Mouse (Mus musculus) small intestine, adult 2 months (tissue): Measurements from ENCODE around the gene Opa1. TPM values are rescaled to one million over a fixed set of nuclear protein-coding genes. Genes with fewer than 3 reads are reported as not detected.

ENCODE experiments used
- H3K27ac ChIP-seq: fragments of 200-500 bp; 2 replicates; pipeline ENCODE4 v1.5.1; 2012; ENCODE audit warnings: low read depth, low read length, control low read depth, inconsistent platforms; ENCODE audit not compliant: insufficient read depth
- H3K27me3 ChIP-seq: fragments of 200-500 bp; 2 replicates; pipeline ENCODE4 v1.6.1; 2012; ENCODE audit warnings: mild to moderate bottlenecking, moderate library complexity, low read length, inconsistent platforms; ENCODE audit not compliant: control insufficient read depth, insufficient read depth
- H3K36me3 ChIP-seq: fragments of 200-500 bp; 2 replicates; pipeline ENCODE4 v1.6.1; 2012; ENCODE audit warnings: mild to moderate bottlenecking, low read length, control low read depth, inconsistent platforms; ENCODE audit not compliant: control insufficient read depth, insufficient read depth
- H3K4me1 ChIP-seq: fragments of 200-500 bp; 2 replicates; pipeline ENCODE4 v1.6.1; 2012; ENCODE audit warnings: low read length, inconsistent platforms, mixed read lengths; ENCODE audit not compliant: control insufficient read depth, insufficient read depth, insufficient read length
- H3K4me3 ChIP-seq: fragments of 200-500 bp; 2 replicates; pipeline ENCODE4 v1.5.1; 2012; ENCODE audit warnings: low read depth, mild to moderate bottlenecking, control low read depth, inconsistent platforms, low read length, moderate library complexity
- CTCF ChIP-seq: fragments of 200-500 bp; IDR thresholded peaks from 2 replicates; pipeline ENCODE4 v1.5.1; 2012; ENCODE audit warnings: low read depth, mild to moderate bottlenecking, control low read depth, inconsistent platforms, low read length, moderate library complexity, mixed read lengths; ENCODE audit not compliant: insufficient replicate concordance, insufficient read length; ENCODE audit errors: extremely low read depth
- POLR2A ChIP-seq: fragments of 200-500 bp; IDR thresholded peaks from 2 replicates; pipeline ENCODE4 v1.6.1; 2012; ENCODE audit warnings: low read depth, mild to moderate bottlenecking, control low read depth, inconsistent platforms, low read length, moderate library complexity
- WGBS: fragments of 180-500 bp; shearing (Covaris S2); methylation state at CpG from one replicate; pipeline ENCODE4 v1.1.7; 2018; 5-methylcytosine and 5-hydroxymethylcytosine counted together
- polyA plus RNA-seq: library from polyadenylated mRNA; depleted of rRNA; stranded (reverse); fragments of >200 nt; gene quantifications from 2 replicates; pipeline ENCODE4 v1.2.3, GENCODE M21; 2012; rRNA removed

Gene Opa1
- polyA plus RNA-seq: 5.6 and 7.0 TPM in 2 replicates

- peaks cover 3% of the 10 kb centered on the region; the same call in 1 of the 2 replicates for H3K36me3 ChIP-seq
- no peak for TF ChIP-seq CTCF
- peak; percentile 76 for TF ChIP-seq POLR2A
- H3K4me3 ChIP-seq: peak within 1 kb of the TSS; percentile 96
- under 1% methylated on average over 39 of the region's 39 CpGs for WGBS
- H3K4me1 ChIP-seq: no peaks in the 10 kb centered on the region
- peak within 1 kb of the TSS; percentile 23; the same call in 1 of the 2 replicates for H3K27ac ChIP-seq
- no peaks in the 10 kb centered on the region for H3K27me3 ChIP-seq
Observed at GRCm38 (mm10) chr16:29579167-29579786, at the start of gene Opa1. Opa1 (plus strand) TSS chr16:29579334.

DNA sequence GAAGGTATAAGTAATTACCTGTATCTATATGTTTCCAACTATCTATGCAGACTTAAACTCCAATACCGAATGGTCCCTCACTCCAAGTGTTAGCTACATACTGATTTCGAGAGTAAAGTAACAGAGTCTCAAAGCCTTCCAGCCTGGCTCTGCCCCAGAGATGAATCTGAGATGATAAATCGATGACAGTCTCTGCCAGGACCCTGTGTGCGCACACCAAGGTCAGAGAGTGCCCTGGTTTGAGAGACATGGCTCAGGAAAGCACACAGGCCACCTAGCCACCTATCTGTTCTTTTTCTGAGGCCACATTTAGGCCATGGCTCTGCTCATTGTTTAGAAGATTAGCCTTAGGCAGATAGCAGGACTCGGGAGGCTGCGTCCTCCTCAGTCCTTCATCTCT lies 45.5 kb upstream of the Opa1 start:
- Histone ChIP-seq H3K36me3 (no peaks in the 10 kb centered on the region), H3K27ac (no peak overlapping the region), H3K4me3 (no peak overlapping the region), H3K27me3 (no peaks in the 10 kb centered on the region), H3K4me1 (no peaks in the 10 kb centered on the region)
- TF ChIP-seq POLR2A: no peak
- no peak for TF ChIP-seq CTCF
- WGBS: 63% methylated on average over 6 of the region's 6 CpGs

DNA sequence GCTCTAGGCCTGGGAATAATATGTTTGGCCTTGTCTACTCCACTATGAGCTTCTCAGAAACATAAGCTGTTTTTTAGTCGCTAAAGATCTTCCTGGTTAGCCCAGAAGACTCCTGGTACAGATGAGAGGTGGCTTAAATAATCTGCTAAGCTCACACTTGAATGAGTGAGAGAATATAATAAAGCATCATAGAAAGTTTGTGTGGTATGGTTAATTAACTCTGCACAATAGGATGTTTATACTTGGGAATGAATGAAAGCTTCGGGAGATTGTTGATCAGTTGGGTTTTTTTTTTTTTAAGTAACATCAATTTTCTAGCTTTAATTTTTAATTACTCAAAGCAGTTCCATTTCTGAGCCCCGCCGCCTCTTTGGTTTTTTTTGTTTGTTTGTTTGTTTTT lies 43.3 kb upstream of the Opa1 start:
- Histone ChIP-seq H3K27me3 (no peaks in the 10 kb centered on the region), H3K27ac (no peak overlapping the region), H3K36me3 (no peaks in the 10 kb centered on the region), H3K4me3 (no peak overlapping the region), H3K4me1 (no peaks in the 10 kb centered on the region)
- no peak for TF ChIP-seq CTCF
- no peak for TF ChIP-seq POLR2A
- 88% methylated on average over 4 of the region's 4 CpGs for WGBS

- no peaks in the 10 kb centered on the region for H3K36me3 ChIP-seq
- no peak overlapping the region for H3K27ac ChIP-seq
- H3K4me3 ChIP-seq: no peak overlapping the region
- H3K4me1 ChIP-seq: no peaks in the 10 kb centered on the region
- WGBS: 69% methylated on average over 15 of the region's 15 CpGs
- no peak for TF ChIP-seq POLR2A
- no peak for TF ChIP-seq CTCF
- H3K27me3 ChIP-seq: peaks cover 6% of the 10 kb centered on the region; the same call in 1 of the 2 replicates
Observed at GRCm38 (mm10) chr16:29536411-29537204, 42.5 kb upstream of the Opa1 start.

- peaks cover 6% of the 10 kb centered on the region; the same call in 1 of the 2 replicates for H3K27me3 ChIP-seq
- no peak overlapping the region for H3K27ac ChIP-seq
Observed at GRCm38 (mm10) chr16:29539906-29540305, 39.2 kb upstream of the Opa1 start.

DNA sequence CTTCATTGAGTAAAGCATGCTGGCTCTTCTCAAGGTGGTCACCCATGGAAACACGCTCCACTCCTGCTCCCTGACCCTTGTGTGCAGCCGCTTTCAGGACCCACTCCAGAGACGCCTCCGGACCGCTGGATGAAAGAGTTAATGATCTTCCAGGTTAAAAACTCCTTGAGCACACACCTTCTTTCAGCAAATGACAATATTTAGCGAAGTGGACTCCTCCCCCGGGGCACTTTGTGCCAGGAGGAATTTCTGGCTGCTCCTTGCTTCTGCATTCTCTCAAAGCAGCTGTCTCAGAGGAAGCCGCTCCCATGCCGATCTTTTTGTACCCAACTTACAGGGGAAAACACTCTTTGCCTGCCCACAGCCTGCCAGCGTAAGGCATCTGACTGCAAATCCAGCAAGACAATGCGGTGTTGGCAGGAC lies 37.9 kb upstream of the Opa1 start:
- no peak overlapping the region for H3K4me3 ChIP-seq

More at GRCm38 (mm10) chr16:29539906-29540305, 39.2 kb upstream of the Opa1 start:
- Histone ChIP-seq H3K36me3 (no peaks in the 10 kb centered on the region), H3K4me3 (no peak overlapping the region), H3K4me1 (no peaks in the 10 kb centered on the region)
- no peak for TF ChIP-seq POLR2A
- TF ChIP-seq CTCF: no peak

GRCm38 (mm10) chr16:29544829-29545228 lies 34.3 kb upstream of the Opa1 start, which contains the start of gene Atp13a4:
Atp13a4 (minus strand) TSS chr16:29544864.
- Histone ChIP-seq H3K4me3 (no peak within 1 kb of the TSS), H3K36me3 (no peaks in the 10 kb centered on the region), H3K27me3 (peaks cover 6% of the 10 kb centered on the region; the same call in 1 of the 2 replicates), H3K4me1 (no peaks in the 10 kb centered on the region), H3K27ac (no peak within 1 kb of the TSS)
- 61% methylated on average over 11 of the region's 11 CpGs for WGBS
- no peak for TF ChIP-seq POLR2A
- TF ChIP-seq CTCF: no peak

More for the DNA sequence above, 37.9 kb upstream of the Opa1 start:
- peaks cover 6% of the 10 kb centered on the region; the same call in 1 of the 2 replicates for H3K27me3 ChIP-seq
- WGBS: 26% methylated on average over 11 of the region's 11 CpGs
- no peaks in the 10 kb centered on the region for H3K4me1 ChIP-seq
- no peak for TF ChIP-seq CTCF
- TF ChIP-seq POLR2A: no peak
- H3K27ac ChIP-seq: no peak overlapping the region
- no peaks in the 10 kb centered on the region for H3K36me3 ChIP-seq
